Mouse (Mus musculus): ENCODE measurements around the gene Eef1akmt3.

DNA sequence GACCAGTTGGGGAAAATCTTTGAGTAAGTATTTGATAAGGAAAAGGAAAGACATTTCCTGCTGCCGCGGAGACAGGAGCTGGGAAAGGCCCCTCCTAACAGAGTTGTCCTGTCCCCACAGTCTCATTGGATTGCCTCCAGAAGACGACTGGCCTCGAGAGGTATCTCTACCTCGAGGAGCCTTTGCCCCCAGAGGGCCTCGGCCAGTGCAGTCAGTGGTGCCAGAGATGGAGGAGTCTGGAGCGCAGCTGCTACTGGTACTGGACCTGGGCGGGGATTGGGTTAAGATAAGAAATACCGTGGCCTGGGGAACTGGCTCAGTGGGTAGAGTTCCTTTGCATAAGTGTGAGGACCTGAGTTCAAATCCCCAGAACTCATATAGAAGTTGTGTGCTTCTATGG, 24.7 kb upstream of the Eef1akmt3 start:
- TF ChIP-seq CTCF (IDR thresholded peaks at IDR 0.05) (no peak), EP300 (IDR thresholded peaks at IDR 0.05) (no peak)
